In genomic region chr11:45785806-45786205, GRCm38 (mm10) we compare ENCODE assay signal across 23 mouse cellular contexts.
"Had no signal": no experiment of that assay in that cellular context is flagged by ENCODE, and none has a peak within 500 bp of the region (broad histone marks: within the 10 kb centered on the region; RNA-seq: fewer than 3 reads in every experiment).

No protein-coding gene starts in this region.

- H3K4me2 ChIP-seq: heart, embryonic 11.5 days; heart, embryonic 13.5 days; heart, embryonic 15.5 days; hindbrain, embryonic 13.5 days; hindbrain, embryonic 15.5 days; limb, embryonic 13.5 days; limb, embryonic 15.5 days; liver, embryonic 12.5 days had no signal

- H3K4me3 ChIP-seq: gastrocnemius, adult 2 months; heart, adult 2 months; heart, embryonic 13.5 days; heart, embryonic 15.5 days; hindbrain, embryonic 13.5 days; hindbrain, embryonic 15.5 days; limb, embryonic 13.5 days; limb, embryonic 15.5 days; liver, embryonic 12.5 days had no signal

- H3K36me3 ChIP-seq: heart, embryonic 13.5 days; heart, embryonic 15.5 days; hindbrain, embryonic 13.5 days; hindbrain, embryonic 15.5 days; limb, embryonic 13.5 days; limb, embryonic 15.5 days; liver, embryonic 12.5 days had no signal

- DNase-seq: gastrocnemius, adult 2 months; gastrocnemius, postnatal 10 days; gastrocnemius, postnatal 25 days; heart, adult 2 months; heart, postnatal 14 days; heart, postnatal 36 days; kidney, adult 11 months; kidney, adult 8-10 months; kidney, postnatal 25 days; layer of hippocampus, adult 9-11 months; layer of hippocampus, postnatal 36 days; left cerebral cortex, postnatal 4 days had no signal

- H3K4me1 ChIP-seq: heart, embryonic 13.5 days; heart, embryonic 15.5 days; hindbrain, embryonic 13.5 days; hindbrain, embryonic 15.5 days; limb, embryonic 13.5 days had no signal

- H3K27ac ChIP-seq: gastrocnemius, adult 2 months; heart, adult 2 months; heart, embryonic 13.5 days; heart, embryonic 15.5 days; hindbrain, embryonic 13.5 days; hindbrain, embryonic 15.5 days; hindbrain, postnatal 0 days; kidney, postnatal 0 days; limb, embryonic 13.5 days; limb, embryonic 15.5 days; liver, embryonic 12.5 days had no signal

- H3K27me3 ChIP-seq: heart, embryonic 13.5 days; heart, embryonic 15.5 days; hindbrain, embryonic 13.5 days; hindbrain, embryonic 15.5 days; limb, embryonic 13.5 days; limb, embryonic 15.5 days; liver, embryonic 12.5 days had no signal

- H3K9me3 ChIP-seq: heart, embryonic 13.5 days; heart, embryonic 15.5 days; hindbrain, embryonic 13.5 days; hindbrain, embryonic 15.5 days; limb, embryonic 15.5 days; liver, embryonic 12.5 days had no signal

- ATAC-seq: intestine, embryonic 16.5 days; liver, embryonic 12.5 days had no signal

- H3K9ac ChIP-seq: heart, embryonic 13.5 days; heart, embryonic 15.5 days; hindbrain, embryonic 13.5 days; hindbrain, embryonic 15.5 days; limb, embryonic 13.5 days; limb, embryonic 15.5 days; liver, embryonic 12.5 days had no signal
